Mouse (Mus musculus): ENCODE measurements around the gene Inpp5e. TPM values are rescaled to one million over a fixed set of nuclear protein-coding genes. Genes with fewer than 3 reads are reported as not detected.

Gene Inpp5e
- total RNA-seq, 2 experiments from 2014 or later: 18.8 to 20.8 TPM

GRCm38 (mm10) chr2:26380131-26380771 lies 28.8 kb downstream of the Inpp5e start, which contains the start of gene Snapc4:
Snapc4 (minus strand) TSS chr2:26380653.
- intact Hi-C loops (cut with DNase I): no loop called here
- peak; percentile 83 to 85 for DNase-seq (ENCODE audit: low spot score in 2 of 2)

DNA sequence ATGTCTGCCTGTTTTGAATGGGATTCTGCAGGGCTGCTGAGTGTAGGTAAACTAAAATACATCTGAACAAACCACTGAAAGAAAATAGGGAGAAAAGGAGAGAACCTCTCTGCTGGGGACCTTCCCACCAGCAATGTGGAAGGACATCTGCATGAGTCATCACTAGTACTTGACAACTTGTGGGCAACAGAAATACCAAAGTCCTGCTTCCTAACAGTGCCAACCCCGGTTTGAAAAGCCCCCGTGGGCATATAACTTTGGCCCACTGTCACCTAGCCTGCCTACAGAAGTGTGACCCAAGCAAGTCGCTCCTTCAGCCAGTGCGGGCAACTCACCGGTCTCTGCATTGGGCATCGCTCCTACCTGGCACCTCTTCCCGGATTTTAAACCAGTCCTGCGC lies 36.6 kb downstream of the Inpp5e start:
- intact Hi-C loops (cut with DNase I): no loop called here

DNA sequence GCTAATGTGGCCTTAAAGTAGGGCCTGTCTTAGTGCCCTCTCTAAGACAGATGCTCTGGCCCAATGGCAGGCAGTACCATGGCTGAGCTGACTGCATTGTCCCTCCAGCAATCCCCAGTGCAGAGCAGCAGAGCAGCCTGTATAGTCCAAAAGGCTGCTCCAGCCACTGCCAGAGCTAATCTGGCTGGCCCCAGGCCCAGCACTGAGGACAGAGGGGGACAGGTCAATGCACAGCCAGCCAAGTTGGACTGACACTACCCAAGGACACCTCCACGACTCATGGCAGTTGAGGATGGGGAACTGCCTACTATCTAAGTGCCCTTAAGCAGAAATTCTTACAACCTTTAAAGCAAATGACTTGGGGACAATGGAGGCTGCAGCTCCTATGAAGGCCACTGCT lies 40.4 kb downstream of the Inpp5e start:
- no peak for DNase-seq (ENCODE audit: low spot score in 2 of 2)
- intact Hi-C loops (cut with DNase I): no loop called here

More for the DNA sequence above, 36.6 kb downstream of the Inpp5e start:
- DNase-seq (ENCODE audit: low spot score in 2 of 2): no peak

DNA sequence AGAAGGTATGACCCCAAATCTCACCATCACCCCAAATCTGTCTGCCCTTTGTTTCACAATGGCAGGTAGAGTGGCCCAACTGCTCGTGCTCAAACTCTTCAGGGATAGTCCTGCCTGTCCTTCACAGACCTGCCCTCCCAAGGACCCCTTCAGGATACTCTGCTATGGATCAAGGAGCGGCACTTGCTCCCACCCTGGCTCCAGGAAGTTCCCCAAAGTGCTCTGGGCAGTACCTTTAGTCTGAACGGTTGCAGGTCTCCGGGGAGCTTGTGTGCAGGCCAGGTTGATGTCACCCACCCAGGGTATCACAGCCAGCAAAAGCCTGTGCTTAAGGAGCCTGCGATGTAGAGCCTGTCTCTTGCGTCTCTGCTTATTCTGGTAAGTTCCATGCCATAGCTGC lies 41.1 kb downstream of the Inpp5e start:
- intact Hi-C loops (cut with DNase I): no loop called here
- DNase-seq (ENCODE audit: low spot score in 2 of 2): no peak

GRCm38 (mm10) chr2:26364738-26365465 lies 44.1 kb downstream of the Inpp5e start:
- no peak for DNase-seq (ENCODE audit: low spot score in 2 of 2)

GRCm38 (mm10) chr2:26363481-26363880 lies 45.5 kb downstream of the Inpp5e start:
- DNase-seq (ENCODE audit: low spot score in 2 of 2): no peak
- intact Hi-C loops (cut with DNase I): no loop called here

More at GRCm38 (mm10) chr2:26364738-26365465, 44.1 kb downstream of the Inpp5e start:
- intact Hi-C loops (cut with DNase I): no loop called here

DNA sequence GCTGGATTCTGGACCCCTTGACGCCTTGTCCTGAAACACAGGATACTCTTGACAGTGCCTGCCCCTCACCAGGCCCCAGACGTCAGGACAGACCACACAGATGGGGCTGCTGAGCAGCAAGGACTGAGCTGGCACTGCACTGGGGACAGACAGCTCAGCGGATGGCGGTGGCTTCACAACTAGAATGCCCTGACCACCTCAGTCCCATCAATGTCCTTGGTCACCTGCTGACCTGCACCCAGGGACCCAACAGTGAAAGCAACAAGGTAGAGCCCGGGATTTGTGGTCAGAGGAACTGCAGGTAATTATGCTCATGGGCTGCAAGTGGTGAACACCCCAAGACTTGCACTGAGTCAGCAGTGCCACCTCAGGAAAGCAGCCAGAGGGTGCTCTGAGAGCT lies 46.0 kb downstream of the Inpp5e start:
- no peak for DNase-seq (ENCODE audit: low spot score in 2 of 2)
- intact Hi-C loops (cut with DNase I): no loop called here

DNA sequence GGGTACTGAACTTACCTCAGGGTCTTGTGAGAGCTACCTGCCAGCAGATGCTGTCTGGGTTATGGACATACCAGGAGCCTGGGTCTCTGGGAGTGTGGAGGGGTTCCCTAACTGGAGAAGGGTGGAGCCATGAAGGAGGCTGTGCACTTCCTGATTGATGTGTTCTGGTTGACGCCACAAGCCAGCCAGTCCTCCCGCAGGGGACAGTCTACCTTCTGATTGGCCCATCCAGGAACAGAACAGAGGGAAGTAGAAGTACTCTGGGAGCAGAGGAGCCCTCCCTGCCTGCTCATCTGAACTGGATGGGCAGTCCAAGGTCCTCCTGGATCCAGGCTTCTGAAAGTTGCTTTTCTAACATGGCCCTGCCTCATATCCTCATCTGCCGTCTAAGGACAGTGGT lies 48.2 kb downstream of the Inpp5e start, which contains the start of gene Card9:
TSS of gene Card9 (minus strand) at position 147 of the 400 bp plus-strand sequence.
- intact Hi-C loops (cut with DNase I): no loop called here
- no peak for DNase-seq (ENCODE audit: low spot score in 2 of 2)

DNA sequence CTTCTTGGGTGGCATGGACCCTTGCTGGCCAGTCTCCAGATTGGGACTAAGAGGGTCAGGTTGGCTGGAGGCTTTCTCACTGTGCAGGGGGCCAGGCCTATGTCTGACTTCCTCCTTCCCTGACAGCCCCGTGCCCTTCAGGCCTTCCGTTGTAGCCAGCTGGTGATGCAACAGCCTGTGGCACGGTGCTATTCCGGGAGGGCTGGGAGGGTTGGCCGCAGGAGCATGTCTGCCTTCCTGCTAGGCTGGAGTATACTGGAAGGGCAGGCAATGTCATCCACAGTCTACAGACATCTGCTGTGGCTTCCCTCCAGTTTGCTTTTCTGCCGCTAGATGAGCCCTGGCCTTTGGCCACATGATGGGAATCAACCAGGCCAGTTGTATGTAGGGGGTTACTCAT lies 49.0 kb downstream of the Inpp5e start:
- DNase-seq (ENCODE audit: low spot score in 2 of 2): no peak
- intact Hi-C loops (cut with DNase I): loop anchor here (10.0 kb wide), 1 partner anchor 205 kb away; no protein-coding TSS in a partner anchor

- intact Hi-C loops (cut with DNase I): loop anchor here (10.0 kb wide), 1 partner anchor 204 kb away; no protein-coding TSS in a partner anchor
- no peak for DNase-seq (ENCODE audit: low spot score in 2 of 2)
Observed at GRCm38 (mm10) chr2:26358667-26359320, 50.2 kb downstream of the Inpp5e start.

GRCm38 (mm10) chr2:26357484-26357883 lies 51.5 kb downstream of the Inpp5e start:
- no peak for DNase-seq (ENCODE audit: low spot score in 2 of 2)
- intact Hi-C loops (cut with DNase I): loop anchor here (10.0 kb wide), 1 partner anchor 203 kb away; no protein-coding TSS in a partner anchor

- intact Hi-C loops (cut with DNase I): loop anchor here (10.0 kb wide), 1 partner anchor 202 kb away; no protein-coding TSS in a partner anchor
- DNase-seq (ENCODE audit: low spot score in 2 of 2): no peak
Observed at GRCm38 (mm10) chr2:26356678-26357077, 52.3 kb downstream of the Inpp5e start.

- intact Hi-C loops (cut with DNase I): loop anchor here (10.0 kb wide), 1 partner anchor 201 kb away; no protein-coding TSS in a partner anchor
- DNase-seq (ENCODE audit: low spot score in 2 of 2): no peak
Observed at GRCm38 (mm10) chr2:26356231-26356630, 52.8 kb downstream of the Inpp5e start.

- intact Hi-C loops (cut with DNase I): loop anchor here (10.0 kb wide), 1 partner anchor 200 kb away; no protein-coding TSS in a partner anchor
- DNase-seq (ENCODE audit: low spot score in 2 of 2): no peak
Observed at GRCm38 (mm10) chr2:26354401-26354800, 54.6 kb downstream of the Inpp5e start.

DNA sequence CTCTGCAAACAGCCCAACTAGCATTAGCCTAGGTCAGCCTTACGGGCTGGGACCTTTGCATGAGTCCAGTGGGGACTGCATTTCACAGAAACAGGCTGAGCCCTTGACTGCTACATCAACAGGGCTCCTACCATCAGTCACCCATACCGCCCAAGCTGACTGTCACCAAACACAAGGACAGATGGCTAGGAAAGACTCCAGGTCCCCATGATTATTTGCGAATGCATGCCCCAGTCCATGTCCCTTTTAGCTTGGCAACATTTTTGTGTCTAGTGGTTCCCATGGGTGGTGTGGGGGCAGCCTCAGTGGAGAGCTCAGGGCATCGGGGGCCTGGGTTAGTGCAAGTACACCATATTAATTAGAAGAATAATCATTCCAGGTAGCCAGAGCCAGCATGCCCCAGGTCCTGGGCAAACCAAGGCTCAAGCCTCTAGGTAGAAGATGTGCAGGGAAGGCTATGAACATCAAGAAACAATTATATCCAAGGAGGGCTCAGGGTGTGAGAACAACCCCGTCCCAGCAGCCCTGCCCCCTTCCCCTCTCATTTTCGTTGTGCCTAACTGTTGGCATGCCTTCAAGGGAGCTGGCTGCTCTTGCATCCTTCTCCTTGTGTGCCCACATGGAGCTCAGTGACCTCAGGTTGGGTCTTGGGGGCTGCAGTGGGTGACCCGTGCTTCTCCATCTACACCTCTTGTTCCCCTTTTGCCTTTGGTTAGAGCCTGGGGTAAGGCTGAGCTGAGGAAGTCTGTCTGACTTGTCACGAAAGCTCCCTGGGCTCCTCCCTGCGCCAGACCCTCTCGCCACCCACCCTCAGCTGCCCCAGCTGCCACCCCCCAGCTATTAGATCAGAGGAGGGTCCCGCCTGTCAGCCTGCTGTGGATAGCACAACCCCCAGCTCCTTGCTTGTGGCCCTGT lies 55.7 kb downstream of the Inpp5e start:
- no peak for DNase-seq (ENCODE audit: low spot score in 2 of 2)
- intact Hi-C loops (cut with DNase I): loop anchor here (10.0 kb wide), 1 partner anchor 199 kb away; no protein-coding TSS in a partner anchor

- DNase-seq (ENCODE audit: low spot score in 2 of 2): no peak
- intact Hi-C loops (cut with DNase I): loop anchor here (1.0 to 10.0 kb wide), 2 partner anchors 52 to 198 kb away; no protein-coding TSS in a partner anchor
Observed at GRCm38 (mm10) chr2:26352291-26352910, 56.6 kb downstream of the Inpp5e start.

- intact Hi-C loops (cut with DNase I): loop anchor here (1.0 to 10.0 kb wide), 2 partner anchors 51 to 197 kb away; no protein-coding TSS in a partner anchor
- DNase-seq (ENCODE audit: low spot score in 2 of 2): peak; percentile 94 to 96
Observed at GRCm38 (mm10) chr2:26351358-26352290, 57.4 kb downstream of the Inpp5e start, which contains the start of gene Dnlz. Dnlz (minus strand) TSS chr2:26352110.

Data from left cerebral cortex, postnatal 14 days (tissue).